Mouse (Mus musculus) kidney, embryonic 16.5 days (tissue): ENCODE data around the gene Rasgrf1. TPM values are rescaled to one million over a fixed set of nuclear protein-coding genes. Genes with fewer than 3 reads are reported as not detected.

Experiments used
- ATAC-seq: fragments of 200-750 bp; cut with Nextera tagmentation; 2 replicates; pipeline ENCODE4 v1.8.0; 2017; ENCODE audit warnings: moderate TSS enrichment; ENCODE audit not compliant: low FRiP score, low TSS enrichment
- H3K27ac ChIP-seq: fragments of 300-500 bp; sonication (generic); 2 replicates; pipeline ENCODE4 v1.5.1; 2014; ENCODE audit warnings: low read length
- H3K27me3 ChIP-seq: fragments of 300-500 bp; sonication (generic); 2 replicates; pipeline ENCODE4 v1.6.1; 2014; ENCODE audit warnings: low read length, control low read depth, mixed read lengths; ENCODE audit not compliant: insufficient read depth
- H3K36me3 ChIP-seq: fragments of 300-500 bp; sonication (generic); 2 replicates; pipeline ENCODE4 v1.6.1; 2014; ENCODE audit warnings: low read length, control low read depth, mixed read lengths; ENCODE audit not compliant: insufficient read depth
- H3K4me1 ChIP-seq: fragments of 300-500 bp; sonication (generic); 2 replicates; pipeline ENCODE4 v1.6.1; 2014; ENCODE audit warnings: low read length, control low read depth, mixed read lengths; ENCODE audit not compliant: insufficient read depth
- H3K4me2 ChIP-seq: fragments of 300-500 bp; sonication (generic); replicated peaks from 2 replicates; pipeline ENCODE4 v1.6.1; 2014; ENCODE audit warnings: low read depth, low read length
- H3K4me3 ChIP-seq: fragments of 300-500 bp; sonication (generic); 2 replicates; pipeline ENCODE4 v1.5.1; 2014; ENCODE audit warnings: mild to moderate bottlenecking, low read length
- H3K9ac ChIP-seq: fragments of 300-500 bp; sonication (generic); replicated peaks from 2 replicates; pipeline ENCODE4 v1.6.1; 2014; ENCODE audit warnings: low read length
- H3K9me3 ChIP-seq: fragments of 300-500 bp; sonication (generic); 2 replicates; pipeline ENCODE4 v1.6.1; 2016; ENCODE audit warnings: low read length, control low read depth
- WGBS: fragments of 180-500 bp; shearing (Covaris S2); extraction: QIAGEN DNeasy Blood & Tissue Kit; methylation state at CpG from one replicate; pipeline ENCODE4 v1.1.7; 2014; 5-methylcytosine and 5-hydroxymethylcytosine counted together
- polyA plus RNA-seq: library from polyadenylated mRNA; unstranded; fragments of >200 nt; fragmentation: Nextera tagmentation; extraction: Ambion mirVana; gene quantifications from 2 replicates; pipeline ENCODE4 v1.2.1, GENCODE M21; 2015

The Rasgrf1 gene
- polyA plus RNA-seq, 1 experiment from 2014 or later: 0.20 TPM

DNA sequence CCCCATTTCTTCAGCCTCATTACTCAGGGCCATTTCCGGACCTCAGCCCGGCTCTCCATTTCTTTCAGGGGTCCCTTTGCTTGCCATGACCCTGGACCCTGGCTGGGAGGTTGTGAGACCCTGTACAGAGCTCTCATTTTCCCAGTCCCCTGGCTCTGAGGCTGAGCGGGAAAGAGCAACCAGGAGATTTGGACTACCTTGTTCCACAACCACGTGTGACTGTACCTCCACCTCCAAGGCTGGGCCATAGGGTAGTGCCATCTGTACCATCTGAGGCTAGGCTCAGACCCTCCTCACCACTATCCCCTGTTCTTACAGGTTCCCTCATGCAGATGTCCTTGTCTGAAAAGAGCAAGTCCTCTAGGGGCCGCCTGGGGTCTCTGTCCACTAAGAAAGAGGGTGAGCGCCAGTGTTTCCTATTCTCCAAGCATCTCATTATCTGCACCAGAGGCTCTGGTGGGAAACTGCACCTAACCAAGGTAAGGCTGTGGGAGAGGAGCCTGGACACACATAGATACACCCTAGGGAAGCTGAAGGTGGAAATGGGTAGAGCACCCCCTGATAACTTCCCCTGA lies 66.7 kb downstream of the Rasgrf1 start:
- H3K9me3 ChIP-seq: no peaks in the 10 kb centered on the region
- H3K36me3 ChIP-seq: no peaks in the 10 kb centered on the region
- H3K4me2 ChIP-seq: no peak overlapping the region
- ATAC-seq: peak; percentile 29; the same call in 1 of the 2 replicates
- H3K9ac ChIP-seq: no peak overlapping the region
- H3K4me3 ChIP-seq: no peak overlapping the region
- H3K27me3 ChIP-seq: no peaks in the 10 kb centered on the region
- H3K27ac ChIP-seq: no peak overlapping the region
- WGBS: 63% methylated on average over 6 of the region's 6 CpGs
- H3K4me1 ChIP-seq: no peaks in the 10 kb centered on the region

GRCm38 (mm10) chr9:89979248-89979647 lies 69.5 kb downstream of the Rasgrf1 start:
- Histone ChIP-seq H3K9ac (no peak overlapping the region), H3K27ac (no peak overlapping the region), H3K4me2 (no peak overlapping the region), H3K36me3 (no peaks in the 10 kb centered on the region), H3K27me3 (no peaks in the 10 kb centered on the region), H3K9me3 (no peaks in the 10 kb centered on the region), H3K4me3 (no peak overlapping the region), H3K4me1 (no peaks in the 10 kb centered on the region)
- ATAC-seq: no peak
- WGBS: 39% methylated on average over 3 of the region's 3 CpGs

DNA sequence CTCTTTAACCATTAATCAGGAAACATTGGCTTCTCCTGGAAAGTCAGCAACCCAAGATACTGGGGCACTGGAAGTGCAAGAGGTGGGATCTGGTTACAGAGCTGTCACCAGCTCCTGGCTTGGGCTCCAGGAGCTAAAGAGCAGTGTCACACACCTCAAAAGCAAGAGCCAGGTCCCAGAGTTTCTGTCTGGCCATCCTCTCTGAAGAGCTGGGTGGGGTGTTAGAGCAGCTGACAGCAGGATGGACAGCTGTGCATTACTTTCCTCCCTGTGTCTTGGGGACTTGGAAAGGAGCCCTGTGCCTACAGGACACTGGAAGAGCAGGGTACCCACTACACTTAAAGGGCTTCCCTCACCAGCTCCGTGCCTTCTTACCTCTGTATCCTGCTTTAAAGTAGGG lies 72.5 kb downstream of the Rasgrf1 start:
- Histone ChIP-seq H3K9ac (no peak overlapping the region), H3K9me3 (no peaks in the 10 kb centered on the region), H3K4me1 (no peaks in the 10 kb centered on the region), H3K4me3 (no peak overlapping the region), H3K4me2 (no peak overlapping the region), H3K36me3 (no peaks in the 10 kb centered on the region), H3K27ac (no peak overlapping the region), H3K27me3 (no peaks in the 10 kb centered on the region)
- ATAC-seq: no peak
- 47% methylated on average over 1 of the region's 1 CpGs for WGBS

GRCm38 (mm10) chr9:89988053-89988452 lies 78.3 kb downstream of the Rasgrf1 start:
- Histone ChIP-seq H3K9me3 (no peaks in the 10 kb centered on the region), H3K4me2 (no peak overlapping the region), H3K36me3 (no peaks in the 10 kb centered on the region), H3K27ac (no peak overlapping the region), H3K27me3 (no peaks in the 10 kb centered on the region), H3K4me3 (no peak overlapping the region), H3K9ac (no peak overlapping the region), H3K4me1 (no peaks in the 10 kb centered on the region)
- 86% methylated on average over 3 of the region's 3 CpGs for WGBS
- no peak for ATAC-seq

- Histone ChIP-seq H3K4me1 (no peaks in the 10 kb centered on the region), H3K4me2 (no peak overlapping the region), H3K4me3 (no peak overlapping the region), H3K27ac (no peak overlapping the region), H3K36me3 (no peaks in the 10 kb centered on the region), H3K27me3 (no peaks in the 10 kb centered on the region), H3K9ac (no peak overlapping the region), H3K9me3 (no peaks in the 10 kb centered on the region)
- 83% methylated on average over 10 of the region's 10 CpGs for WGBS
- ATAC-seq: no peak
Measured at GRCm38 (mm10) chr9:89988811-89989528, 79.3 kb downstream of the Rasgrf1 start.

GRCm38 (mm10) chr9:90006432-90006831 lies 96.7 kb downstream of the Rasgrf1 start:
- no peak for ATAC-seq
- Histone ChIP-seq H3K36me3 (no peaks in the 10 kb centered on the region), H3K27ac (no peak overlapping the region), H3K9me3 (no peaks in the 10 kb centered on the region), H3K4me1 (no peaks in the 10 kb centered on the region), H3K9ac (no peak overlapping the region), H3K4me3 (no peak overlapping the region), H3K27me3 (no peaks in the 10 kb centered on the region), H3K4me2 (no peak overlapping the region)
- WGBS: 82% methylated on average over 3 of the region's 3 CpGs

GRCm38 (mm10) chr9:90007094-90007493 lies 97.4 kb downstream of the Rasgrf1 start:
- Histone ChIP-seq H3K27ac (no peak overlapping the region), H3K27me3 (no peaks in the 10 kb centered on the region), H3K9ac (no peak overlapping the region), H3K9me3 (no peaks in the 10 kb centered on the region), H3K4me3 (no peak overlapping the region), H3K36me3 (no peaks in the 10 kb centered on the region), H3K4me2 (no peak overlapping the region), H3K4me1 (no peaks in the 10 kb centered on the region)
- no peak for ATAC-seq
- WGBS: 51% methylated on average over 2 of the region's 2 CpGs

GRCm38 (mm10) chr9:90008138-90008537 lies 98.4 kb downstream of the Rasgrf1 start:
- peak; percentile 58 for ATAC-seq
- Histone ChIP-seq H3K4me2 (no peak overlapping the region), H3K36me3 (no peaks in the 10 kb centered on the region), H3K9me3 (no peaks in the 10 kb centered on the region), H3K4me3 (no peak overlapping the region), H3K9ac (no peak overlapping the region), H3K4me1 (no peaks in the 10 kb centered on the region), H3K27ac (no peak overlapping the region), H3K27me3 (no peaks in the 10 kb centered on the region)
- WGBS: 70% methylated on average over 6 of the region's 6 CpGs

- no peak overlapping the region for H3K4me2 ChIP-seq
- 37% methylated on average over 2 of the region's 2 CpGs for WGBS
- ATAC-seq: no peak; the same call in 1 of the 2 replicates
Measured at GRCm38 (mm10) chr9:90011849-90012248, 102.1 kb downstream of the Rasgrf1 start.

GRCm38 (mm10) chr9:90014649-90015048 lies 104.9 kb downstream of the Rasgrf1 start:
- WGBS: 82% methylated on average over 3 of the region's 3 CpGs
- no peak overlapping the region for H3K27ac ChIP-seq
- no peak overlapping the region for H3K4me3 ChIP-seq
- no peaks in the 10 kb centered on the region for H3K36me3 ChIP-seq
- no peak for ATAC-seq
- no peaks in the 10 kb centered on the region for H3K9me3 ChIP-seq
- H3K4me2 ChIP-seq: no peak overlapping the region
- no peak overlapping the region for H3K9ac ChIP-seq
- no peaks in the 10 kb centered on the region for H3K27me3 ChIP-seq
- no peaks in the 10 kb centered on the region for H3K4me1 ChIP-seq

More at GRCm38 (mm10) chr9:90011849-90012248, 102.1 kb downstream of the Rasgrf1 start:
- Histone ChIP-seq H3K9ac (no peak overlapping the region), H3K4me1 (no peaks in the 10 kb centered on the region), H3K27ac (no peak overlapping the region), H3K9me3 (no peaks in the 10 kb centered on the region), H3K4me3 (no peak overlapping the region), H3K27me3 (no peaks in the 10 kb centered on the region), H3K36me3 (no peaks in the 10 kb centered on the region)
